Mouse (Mus musculus) lung, embryonic 16.5 days (tissue): Measurements from ENCODE around the gene Zfc3h1. TPM values are rescaled to one million over a fixed set of nuclear protein-coding genes. Genes with fewer than 3 reads are reported as not detected.

Experiments
- ATAC-seq: fragments of 200-750 bp; cut with Nextera tagmentation; 2 replicates; pipeline ENCODE4 v1.8.0; 2017; ENCODE audit warnings: low read depth, mild to moderate bottlenecking, moderate library complexity
- H3K27ac ChIP-seq: fragments of 300-500 bp; sonication (generic); 2 replicates; pipeline ENCODE4 v1.5.1; 2014; ENCODE audit warnings: mild to moderate bottlenecking, control low read depth, low read length
- H3K27me3 ChIP-seq: fragments of 300-500 bp; sonication (generic); 2 replicates; pipeline ENCODE4 v1.6.1; 2014; ENCODE audit warnings: low read depth, low read length, mixed read lengths; ENCODE audit not compliant: control insufficient read depth, insufficient read depth
- H3K36me3 ChIP-seq: fragments of 300-500 bp; sonication (generic); 2 replicates; pipeline ENCODE4 v1.6.1; 2014; ENCODE audit warnings: low read length; ENCODE audit not compliant: control insufficient read depth, insufficient read depth
- H3K4me1 ChIP-seq: fragments of 300-500 bp; sonication (generic); replicated peaks from 2 replicates; pipeline ENCODE4 v1.6.1; 2014; ENCODE audit warnings: low read length, mixed read lengths; ENCODE audit not compliant: control insufficient read depth, insufficient read depth
- H3K4me2 ChIP-seq: fragments of 300-500 bp; sonication (generic); 2 replicates; pipeline ENCODE4 v1.6.1; 2014; ENCODE audit warnings: low read depth, low read length, control low read depth
- H3K4me3 ChIP-seq: fragments of 300-500 bp; sonication (generic); 2 replicates; pipeline ENCODE4 v1.5.1; 2014; ENCODE audit warnings: mild to moderate bottlenecking, low read length, control low read depth
- H3K9ac ChIP-seq: fragments of 300-500 bp; sonication (generic); 2 replicates; pipeline ENCODE4 v1.6.1; 2014; ENCODE audit warnings: low read length, control low read depth
- H3K9me3 ChIP-seq: fragments of 300-500 bp; sonication (generic); 2 replicates; pipeline ENCODE4 v1.6.1; 2016; ENCODE audit warnings: low read length; ENCODE audit not compliant: control insufficient read depth
- WGBS: fragments of 180-500 bp; shearing (Covaris S2); extraction: QIAGEN DNeasy Blood & Tissue Kit; methylation state at CpG from one replicate; pipeline ENCODE4 v1.1.7; 2014; 5-methylcytosine and 5-hydroxymethylcytosine counted together
- polyA plus RNA-seq: library from polyadenylated mRNA; unstranded; fragments of >200 nt; fragmentation: Nextera tagmentation; extraction: Ambion mirVana; gene quantifications from 2 replicates; pipeline ENCODE4 v1.2.1, GENCODE M21; 2015

Gene Zfc3h1
- polyA plus RNA-seq, 1 experiment from 2014 or later = 18.1 TPM

GRCm38 (mm10) chr10:115354553-115354952 lies 30.2 kb upstream of the Zfc3h1 start:
- Histone ChIP-seq H3K4me2 (no peak overlapping the region), H3K27me3 (no peaks in the 10 kb centered on the region), H3K9me3 (no peaks in the 10 kb centered on the region), H3K27ac (no peak overlapping the region), H3K36me3 (peaks cover 4% of the 10 kb centered on the region), H3K9ac (no peak overlapping the region), H3K4me1 (no peaks in the 10 kb centered on the region), H3K4me3 (no peak overlapping the region)
- 68% methylated on average over 6 of the region's 6 CpGs for WGBS
- ATAC-seq = no peak

- ATAC-seq = no peak
- no peaks in the 10 kb centered on the region for H3K27me3 ChIP-seq
- 85% methylated on average over 6 of the region's 6 CpGs for WGBS
Measured at GRCm38 (mm10) chr10:115355016-115355415, 29.7 kb upstream of the Zfc3h1 start.

GRCm38 (mm10) chr10:115356106-115356505 lies 28.7 kb upstream of the Zfc3h1 start:
- no peak for ATAC-seq
- 81% methylated on average over 6 of the region's 7 CpGs for WGBS
- no peak overlapping the region for H3K27ac ChIP-seq

More at GRCm38 (mm10) chr10:115355016-115355415, 29.7 kb upstream of the Zfc3h1 start:
- H3K9me3 ChIP-seq = no peaks in the 10 kb centered on the region
- no peak overlapping the region for H3K4me3 ChIP-seq
- H3K27ac ChIP-seq = no peak overlapping the region
- no peak overlapping the region for H3K9ac ChIP-seq
- peaks cover 4% of the 10 kb centered on the region for H3K36me3 ChIP-seq
- no peaks in the 10 kb centered on the region for H3K4me1 ChIP-seq
- no peak overlapping the region for H3K4me2 ChIP-seq

GRCm38 (mm10) chr10:115358216-115358919 lies 26.4 kb upstream of the Zfc3h1 start:
- WGBS = 92% methylated on average over 17 of the region's 17 CpGs
- Histone ChIP-seq H3K9me3 (no peaks in the 10 kb centered on the region), H3K36me3 (peaks cover 4% of the 10 kb centered on the region), H3K9ac (no peak overlapping the region), H3K4me3 (no peak overlapping the region), H3K4me2 (no peak overlapping the region), H3K27ac (no peak overlapping the region), H3K4me1 (peaks cover 4% of the 10 kb centered on the region), H3K27me3 (no peaks in the 10 kb centered on the region)
- ATAC-seq = no peak

More at GRCm38 (mm10) chr10:115356106-115356505, 28.7 kb upstream of the Zfc3h1 start:
- H3K9ac ChIP-seq = no peak overlapping the region
- H3K9me3 ChIP-seq = no peaks in the 10 kb centered on the region
- no peaks in the 10 kb centered on the region for H3K27me3 ChIP-seq
- H3K4me3 ChIP-seq = no peak overlapping the region
- no peak overlapping the region for H3K4me2 ChIP-seq
- H3K4me1 ChIP-seq = peaks cover 2% of the 10 kb centered on the region
- H3K36me3 ChIP-seq = peaks cover 4% of the 10 kb centered on the region

GRCm38 (mm10) chr10:115359066-115359465 lies 25.7 kb upstream of the Zfc3h1 start:
- WGBS = 92% methylated on average over 7 of the region's 7 CpGs
- Histone ChIP-seq H3K4me2 (no peak overlapping the region), H3K9ac (no peak overlapping the region), H3K9me3 (no peaks in the 10 kb centered on the region), H3K4me3 (no peak overlapping the region), H3K27ac (no peak overlapping the region), H3K27me3 (no peaks in the 10 kb centered on the region), H3K4me1 (peaks cover 4% of the 10 kb centered on the region), H3K36me3 (peaks cover 4% of the 10 kb centered on the region)
- ATAC-seq = no peak

GRCm38 (mm10) chr10:115361840-115362622 lies 22.7 kb upstream of the Zfc3h1 start, which contains the start of gene Tmem19:
Tmem19 (minus strand) TSS chr10:115362501.
- H3K9ac ChIP-seq = peak within 1 kb of the TSS; percentile 71
- H3K36me3 ChIP-seq = no peaks in the 10 kb centered on the region; the same call in 1 of the 2 replicates
- peak; percentile 100 for ATAC-seq
- H3K4me3 ChIP-seq = peak within 1 kb of the TSS; percentile 71
- peak within 1 kb of the TSS; percentile 89 for H3K4me2 ChIP-seq
- no peaks in the 10 kb centered on the region for H3K27me3 ChIP-seq
- H3K4me1 ChIP-seq = peaks cover 4% of the 10 kb centered on the region
- WGBS = under 1% methylated on average over 40 of the region's 58 CpGs
- H3K9me3 ChIP-seq = no peaks in the 10 kb centered on the region
- peak within 1 kb of the TSS; percentile 98 for H3K27ac ChIP-seq

GRCm38 (mm10) chr10:115362623-115362964 lies 22.2 kb upstream of the Zfc3h1 start:
- Histone ChIP-seq H3K4me2 (peak overlapping the region; percentile 89), H3K4me1 (peaks cover 4% of the 10 kb centered on the region), H3K27ac (peak overlapping the region; percentile 98), H3K27me3 (no peaks in the 10 kb centered on the region), H3K36me3 (no peaks in the 10 kb centered on the region), H3K9ac (peak overlapping the region; percentile 71), H3K4me3 (peak overlapping the region; percentile 71), H3K9me3 (no peaks in the 10 kb centered on the region)
- ATAC-seq = peak; percentile 23
- 3% methylated on average over 9 of the region's 9 CpGs for WGBS

- H3K9ac ChIP-seq = no peak overlapping the region
- no peak overlapping the region for H3K27ac ChIP-seq
- no peaks in the 10 kb centered on the region for H3K36me3 ChIP-seq
Measured at GRCm38 (mm10) chr10:115363151-115363550, 21.6 kb upstream of the Zfc3h1 start.

GRCm38 (mm10) chr10:115381506-115382084 lies 3.2 kb upstream of the Zfc3h1 start:
- no peaks in the 10 kb centered on the region for H3K27me3 ChIP-seq
- no peak overlapping the region for H3K9ac ChIP-seq
- H3K27ac ChIP-seq = no peak overlapping the region
- no peaks in the 10 kb centered on the region for H3K9me3 ChIP-seq
- ATAC-seq = no peak
- no peak overlapping the region for H3K4me3 ChIP-seq
- H3K36me3 ChIP-seq = no peaks in the 10 kb centered on the region
- H3K4me1 ChIP-seq = peaks cover 8% of the 10 kb centered on the region
- no peak overlapping the region for H3K4me2 ChIP-seq
- 68% methylated on average over 2 of the region's 2 CpGs for WGBS

More at GRCm38 (mm10) chr10:115363151-115363550, 21.6 kb upstream of the Zfc3h1 start:
- Histone ChIP-seq H3K4me1 (peaks cover 4% of the 10 kb centered on the region), H3K4me2 (peak overlapping the region; percentile 89), H3K4me3 (no peak overlapping the region), H3K27me3 (no peaks in the 10 kb centered on the region), H3K9me3 (no peaks in the 10 kb centered on the region)
- 79% methylated on average over 4 of the region's 4 CpGs for WGBS
- ATAC-seq = no peak
